Mouse (Mus musculus): ENCODE measurements at regions not wholly inside any gene's neighbourhood (a gene's known extent, or its start where the extent isn't known, plus 50 kb on each side); places are given as distances from the start of the nearest gene placed in this dataset.

DNA sequence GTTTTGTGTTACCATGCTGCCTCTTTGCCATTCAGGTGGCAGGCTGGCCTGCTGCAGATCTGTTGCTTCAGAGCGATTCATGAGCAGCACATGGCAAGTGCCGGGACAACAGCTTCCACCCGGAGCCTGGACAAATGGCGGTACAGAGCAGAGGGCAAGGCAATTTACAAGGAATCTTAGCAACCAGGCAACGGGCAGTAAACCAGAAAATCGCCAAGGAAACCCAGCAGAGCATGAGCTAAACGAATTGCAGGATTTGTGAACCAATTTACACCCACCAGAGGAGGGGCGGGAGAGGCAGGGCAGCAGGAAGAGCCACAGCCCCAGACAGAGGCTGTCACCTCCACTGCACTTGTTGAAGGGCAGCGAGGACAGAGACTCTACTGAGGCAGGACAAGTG, 60.5 kb upstream of the Loxl4 start:
- in situ Hi-C loops (cut with MboI; ENCODE audit: unreplicated experiment in 2 of 2): loop anchor here in 1 of 2 experiments (25.0 kb wide), 1 partner anchor 461 kb away; the partner anchor contains the start of gene Sfrp5

DNA sequence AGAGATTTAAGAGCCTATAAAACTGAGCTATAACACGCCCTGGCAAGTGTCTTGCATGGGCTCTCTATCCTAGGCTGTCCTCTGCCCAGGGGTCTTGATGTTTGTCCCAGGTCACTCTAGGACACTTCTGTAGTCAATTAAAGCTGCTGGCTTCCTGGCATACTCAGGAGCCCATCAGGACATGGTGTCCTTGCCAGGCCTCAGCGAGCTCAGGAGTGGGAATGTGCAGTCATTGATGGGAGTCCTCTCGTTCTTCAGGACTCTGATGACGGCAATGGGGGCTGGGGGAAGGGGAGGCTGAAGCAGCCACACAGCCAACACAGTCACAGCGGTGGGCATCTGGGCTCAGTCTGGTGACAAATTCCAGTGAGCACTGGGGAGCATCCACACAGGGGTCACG, 57.3 kb upstream of the Loxl4 start:
- in situ Hi-C loops (cut with MboI; ENCODE audit: unreplicated experiment in 2 of 2): loop anchor here in 1 of 2 experiments (25.0 kb wide), 1 partner anchor 458 kb away; the partner anchor contains the start of gene Sfrp5

DNA sequence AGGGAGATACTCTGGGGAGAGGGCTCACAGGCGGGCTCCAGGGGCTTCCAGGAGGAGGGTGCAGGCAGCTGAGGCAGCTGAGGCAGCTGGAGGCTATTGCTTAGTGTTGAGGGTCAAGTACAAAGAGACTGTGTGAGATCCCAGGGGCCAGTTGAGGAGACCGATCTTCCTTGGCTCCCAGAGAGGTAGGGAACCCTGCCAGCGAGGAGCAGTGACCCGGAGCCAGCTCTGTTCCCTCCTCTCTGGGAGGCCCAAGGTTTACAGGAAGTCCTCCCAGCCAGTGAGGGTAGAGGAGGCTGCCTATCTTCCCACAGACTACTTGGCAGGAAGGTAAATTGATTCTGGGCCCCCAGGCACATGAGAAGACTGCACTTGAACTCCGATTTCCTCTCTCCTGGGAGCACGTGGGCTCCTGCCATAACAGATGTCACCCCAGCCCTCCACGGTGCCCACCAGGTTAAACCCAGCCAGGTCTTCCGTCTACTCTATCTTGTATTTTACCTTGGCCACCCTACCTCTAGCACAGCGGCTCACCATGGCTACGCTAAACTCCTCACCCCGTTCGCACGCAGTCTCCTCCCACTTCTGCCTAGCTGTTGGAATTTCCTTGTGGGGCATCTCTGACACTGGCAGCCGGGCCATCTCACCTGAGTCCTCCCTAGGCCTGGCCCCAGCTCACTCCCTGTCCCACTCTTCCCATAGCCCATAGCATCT, 55.9 kb upstream of the Loxl4 start:
- in situ Hi-C loops (cut with MboI; ENCODE audit: unreplicated experiment in 2 of 2): loop anchor here in 1 of 2 experiments (25.0 kb wide), 1 partner anchor 456 kb away; the partner anchor contains the start of gene Sfrp5

DNA sequence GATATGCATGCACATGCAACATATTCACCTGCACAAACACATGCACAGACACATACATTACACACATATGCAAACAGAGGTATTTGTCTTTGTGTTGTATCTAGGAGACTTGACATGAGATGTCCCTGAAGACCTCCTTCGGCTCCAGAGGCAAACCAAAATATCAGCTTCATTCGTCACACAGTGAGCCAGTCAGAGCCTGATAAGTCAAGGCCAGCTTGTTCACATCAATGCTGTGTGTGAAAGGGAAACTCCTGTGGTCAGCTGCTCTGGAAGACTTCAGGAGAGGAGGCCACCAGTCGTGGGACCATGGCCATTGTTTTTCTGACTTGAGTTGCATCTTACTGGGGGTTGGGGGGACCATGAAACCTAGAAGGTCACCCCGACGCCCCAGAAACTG, 54.3 kb upstream of the Loxl4 start:
- in situ Hi-C loops (cut with MboI; ENCODE audit: unreplicated experiment in 2 of 2): loop anchor here in 1 of 2 experiments (25.0 kb wide), 1 partner anchor 455 kb away; the partner anchor contains the start of gene Sfrp5
